Mouse (Mus musculus) CH12.LX (cell line): ENCODE data around the gene Surf6. TPM values are rescaled to one million over a fixed set of nuclear protein-coding genes. Genes with fewer than 3 reads are reported as not detected.

Experiments used
- DNase-seq: peaks from one replicate; pipeline ENCODE4 v3.0.0-alpha.2; 2013; ENCODE audit errors: extremely low read depth
- H3K27ac ChIP-seq: 2 replicates; pipeline ENCODE4 v1.5.1; 2012; ENCODE audit warnings: low read depth, mild to moderate bottlenecking, control low read depth, moderate library complexity; ENCODE audit not compliant: insufficient read depth
- H3K27me3 ChIP-seq: replicated peaks from 2 replicates; pipeline ENCODE3; 2012; ENCODE audit warnings: inconsistent platforms
- H3K36me3 ChIP-seq, 2 experiments: replicated peaks in 1 of 2; 2 replicates each; pipeline versions ENCODE3 to v1.6.1; 2012; ENCODE audit warnings: inconsistent platforms in 1 of 2, low read length in 1 of 2, mild to moderate bottlenecking in 1 of 2, mixed read lengths in 1 of 2, moderate library complexity in 1 of 2; ENCODE audit not compliant: control insufficient read depth in 1 of 2, insufficient read depth in 1 of 2
- H3K4me1 ChIP-seq, 2 experiments: 2 replicates each; pipeline ENCODE4 v1.6.1; 2012; ENCODE audit warnings: inconsistent platforms in 1 of 2, moderate library complexity in 1 of 2; ENCODE audit not compliant: insufficient read depth in 2 of 2, control insufficient read depth in 1 of 2
- H3K4me2 ChIP-seq: 2 replicates; pipeline ENCODE4 v1.6.1; 2012; ENCODE audit warnings: low read depth, mild to moderate bottlenecking, control low read depth; ENCODE audit not compliant: poor library complexity, insufficient read depth, severe bottlenecking
- H3K4me3 ChIP-seq, 3 experiments: fragments of 150-350 bp in 1 of 3; sonication (generic) in 1 of 3; replicated peaks in 1 of 3; 2 replicates each; pipeline versions ENCODE3 to v1.5.1; 2011 to 2012; ENCODE audit warnings: low read depth in 2 of 3, low read length in 2 of 3, mild to moderate bottlenecking in 2 of 3, moderate library complexity in 2 of 3, control low read depth in 1 of 3, improper control_type of control experiment in 1 of 3, inconsistent platforms in 1 of 3, mixed read lengths in 1 of 3; ENCODE audit not compliant: poor library complexity in 1 of 3
- H3K79me2 ChIP-seq: replicated peaks from 2 replicates; pipeline ENCODE4 v1.6.1; 2012; ENCODE audit warnings: mild to moderate bottlenecking, moderate library complexity; ENCODE audit not compliant: control insufficient read depth, poor library complexity, insufficient read depth, severe bottlenecking; ENCODE audit errors: extremely low read depth
- H3K9ac ChIP-seq: 2 replicates; pipeline ENCODE4 v1.6.1; 2012; ENCODE audit warnings: low read depth, mild to moderate bottlenecking, control low read depth, moderate library complexity; ENCODE audit not compliant: insufficient read depth
- H3K9me3 ChIP-seq: replicated peaks from 2 replicates; pipeline ENCODE3; 2012; ENCODE audit warnings: low read length, inconsistent platforms, mixed read lengths
- ELF1 ChIP-seq: IDR thresholded peaks from 2 replicates; pipeline ENCODE4 v1.6.1; 2014; ENCODE audit warnings: low read depth, mild to moderate bottlenecking, inconsistent platforms, low read length, improper control_type of control experiment
- EP300 ChIP-seq: IDR thresholded peaks from 2 replicates; pipeline ENCODE4 v1.6.1; 2011; ENCODE audit warnings: low read length, improper control_type of control experiment
- ETS1 ChIP-seq: conservative IDR thresholded peaks from 2 replicates; pipeline ENCODE4 v1.6.1; 2012; ENCODE audit warnings: low read depth, mild to moderate bottlenecking, inconsistent platforms, low read length, improper control_type of control experiment, moderate library complexity
- IRF4 ChIP-seq: IDR thresholded peaks from 2 replicates; pipeline ENCODE4 v1.6.1; 2014; ENCODE audit warnings: low read depth, mild to moderate bottlenecking, inconsistent platforms, low read length, improper control_type of control experiment
- JUND ChIP-seq: conservative IDR thresholded peaks from 2 replicates; pipeline ENCODE4 v1.6.1; 2011; ENCODE audit warnings: low read depth, low read length, improper control_type of control experiment
- MAFK ChIP-seq: IDR thresholded peaks from 2 replicates; pipeline ENCODE4 v1.6.1; 2011; ENCODE audit warnings: low read length, improper control_type of control experiment; ENCODE audit not compliant: insufficient replicate concordance
- MEF2A ChIP-seq: IDR thresholded peaks from 2 replicates; pipeline ENCODE4 v1.6.1; 2014; ENCODE audit warnings: low read depth, mild to moderate bottlenecking, inconsistent platforms, low read length, improper control_type of control experiment, borderline replicate concordance
- MXI1 ChIP-seq: IDR thresholded peaks from 2 replicates; pipeline ENCODE4 v1.6.1; 2011; ENCODE audit warnings: mild to moderate bottlenecking, low read depth, low read length, improper control_type of control experiment
- MYC ChIP-seq: IDR thresholded peaks from 2 replicates; pipeline ENCODE4 v1.6.1; 2011; ENCODE audit warnings: low read depth, mild to moderate bottlenecking, improper control_type of control experiment, low read length
- NRF1 ChIP-seq: IDR thresholded peaks from 2 replicates; pipeline ENCODE4 v1.6.1; 2014; ENCODE audit warnings: low read depth, mild to moderate bottlenecking, inconsistent platforms, low read length, improper control_type of control experiment, moderate library complexity
- PAX5 ChIP-seq: IDR thresholded peaks from 2 replicates; pipeline ENCODE4 v1.6.1; 2012; ENCODE audit warnings: low read length, inconsistent platforms, mixed read lengths
- POLR2AphosphoS2 ChIP-seq: IDR thresholded peaks from 2 replicates; pipeline ENCODE4 v1.6.1; 2011; ENCODE audit warnings: low read depth, low read length, improper control_type of control experiment
- RCOR1 ChIP-seq: conservative IDR thresholded peaks from 2 replicates; pipeline ENCODE4 v1.6.1; 2012; ENCODE audit warnings: low read depth, mild to moderate bottlenecking, inconsistent platforms, low read length, improper control_type of control experiment
- TCF12 ChIP-seq: IDR thresholded peaks from 2 replicates; pipeline ENCODE4 v1.6.1; 2014; ENCODE audit warnings: low read depth, mild to moderate bottlenecking, inconsistent platforms, low read length, improper control_type of control experiment
- USF1 ChIP-seq: IDR thresholded peaks from 2 replicates; pipeline ENCODE4 v1.6.1; 2014; ENCODE audit warnings: low read depth, mild to moderate bottlenecking, inconsistent platforms, low read length, improper control_type of control experiment
- USF2 ChIP-seq: conservative IDR thresholded peaks from 2 replicates; pipeline ENCODE4 v1.6.1; 2011; ENCODE audit warnings: low read depth, low read length, improper control_type of control experiment
- ZKSCAN1 ChIP-seq: IDR thresholded peaks from 2 replicates; pipeline ENCODE4 v1.6.1; 2012; ENCODE audit warnings: low read depth, inconsistent platforms, low read length, improper control_type of control experiment, borderline replicate concordance
- ZMIZ1 ChIP-seq: IDR thresholded peaks from 2 replicates; pipeline ENCODE4 v1.6.1; 2012; ENCODE audit warnings: low read depth, mild to moderate bottlenecking, inconsistent platforms, low read length, improper control_type of control experiment
- ZNF384 ChIP-seq: IDR thresholded peaks from 2 replicates; pipeline ENCODE4 v1.6.1; 2012; ENCODE audit warnings: low read depth, low read length, improper control_type of control experiment, inconsistent platforms
- dilution Hi-C: fragments of 300-500 bp; cut with MboI; formaldehyde crosslinking; loops from 2 replicates; pipeline ENCODE4 v1.14.3; 2020; ENCODE audit warnings: low sequenced_read_pairs; ENCODE audit not compliant: extremely low pct_unique_long_range_greater_than_20kb, extremely low pct_ligation_motif_present
- in situ Hi-C: fragments of 300-500 bp; cut with MboI; formaldehyde crosslinking; loops from 3 replicates; pipeline ENCODE4 v1.14.3; 2019; ENCODE audit warnings: low sequenced_read_pairs, low pct_ligation_motif_present, low pct_unique_long_range_greater_than_20kb, mixed read lengths
- polyA plus RNA-seq: library from polyadenylated mRNA; unstranded; fragments of >175 nt; gene quantifications from 2 replicates; pipeline ENCODE4 v1.2.1, GENCODE M21; 2012; ENCODE audit warnings: low read depth; ENCODE audit not compliant: insufficient read length
- total RNA-seq, 2 experiments: library from RNA; depleted of rRNA; stranded (reverse); fragments of 300-350 nt in 1 of 2; fragments of >200 nt in 1 of 2; gene quantifications; 2 replicates each; pipeline ENCODE4 v1.2.3; 2012 to 2014

Surf6 gene
- total and polyA plus RNA-seq, 3 experiments = 29.0 to 47.5 (median 34.8) TPM

- H3K27ac ChIP-seq = no peak overlapping the region
- H3K27me3 ChIP-seq = peaks cover 46% of the 10 kb centered on the region
- TF ChIP-seq MYC (no peak), USF2 (no peak)
- TF ChIP-seq, all 38 proteins: peak for 0
- dilution Hi-C loops (no loop called here), in situ Hi-C loops (no loop called here)
- Histone ChIP-seq H3K79me2 (no peaks in the 10 kb centered on the region), H3K9ac (no peak overlapping the region), H3K4me1 (no peaks in the 10 kb centered on the region), H3K9me3 (peaks cover 3% of the 10 kb centered on the region), H3K4me3 (no peak overlapping the region), H3K4me2 (no peak overlapping the region), H3K36me3 (no peaks in the 10 kb centered on the region)
- no peak for DNase-seq
Measured at GRCm38 (mm10) chr2:26870666-26871065, 32.0 kb downstream of the Surf6 start.

- H3K4me2 ChIP-seq = no peak within 1 kb of the TSS
- H3K4me3 ChIP-seq = no peak within 1 kb of the TSS
- peaks cover 3% of the 10 kb centered on the region for H3K9me3 ChIP-seq
- H3K79me2 ChIP-seq = no peaks in the 10 kb centered on the region
- peaks cover 61% of the 10 kb centered on the region for H3K27me3 ChIP-seq
- DNase-seq = no peak
- no peak within 1 kb of the TSS for H3K9ac ChIP-seq
- TF ChIP-seq MYC = no peak
- H3K36me3 ChIP-seq = no peaks in the 10 kb centered on the region
- dilution Hi-C loops (no loop called here), in situ Hi-C loops (no loop called here)
- H3K4me1 ChIP-seq = no peaks in the 10 kb centered on the region
- no peak within 1 kb of the TSS for H3K27ac ChIP-seq
Measured at GRCm38 (mm10) chr2:26864879-26865278, 37.8 kb downstream of the Surf6 start, which contains the start of gene Abo. Gene Abo, minus strand, starts transcription at chr2:26864979.

DNA sequence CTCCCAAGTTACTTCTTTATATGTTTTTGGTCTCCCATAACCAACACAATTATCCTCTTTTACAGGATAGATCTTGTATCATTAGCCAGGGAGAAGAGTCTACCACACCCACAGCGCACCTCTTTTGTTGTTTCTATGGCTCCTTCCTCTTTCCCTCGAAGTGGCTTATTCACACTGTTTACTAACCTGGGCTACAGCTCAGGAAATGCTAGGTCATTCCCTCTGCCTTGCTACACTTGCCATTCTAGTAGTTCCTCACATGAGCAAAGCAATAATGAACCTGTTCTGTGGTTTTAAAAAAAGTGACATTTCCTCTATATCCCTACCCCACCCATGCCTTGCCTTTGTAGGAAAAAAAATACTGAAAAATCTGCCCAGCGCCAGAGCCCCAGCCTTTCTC is 39.8 kb downstream of the Surf6 start:
- Histone ChIP-seq H3K27me3 (peaks cover 46% of the 10 kb centered on the region), H3K4me1 (no peaks in the 10 kb centered on the region), H3K9ac (no peak overlapping the region), H3K4me3 (no peak overlapping the region), H3K27ac (no peak overlapping the region), H3K36me3 (no peaks in the 10 kb centered on the region), H3K9me3 (peaks cover 3% of the 10 kb centered on the region), H3K4me2 (no peak overlapping the region), H3K79me2 (no peaks in the 10 kb centered on the region)
- DNase-seq = no peak
- no peak for TF ChIP-seq USF1
- TF ChIP-seq ZNF384 = no peak
- no peak for TF ChIP-seq MYC
- no peak for TF ChIP-seq ELF1
- TF ChIP-seq RCOR1 = no peak
- no peak for TF ChIP-seq USF2
- no peak for TF ChIP-seq ZKSCAN1
- no peak for TF ChIP-seq POLR2AphosphoS2
- no peak for TF ChIP-seq MEF2A
- no peak for TF ChIP-seq IRF4
- no peak for TF ChIP-seq NRF1
- TF ChIP-seq JUND = no peak
- TF ChIP-seq MXI1 = no peak
- no peak for TF ChIP-seq TCF12
- no peak for TF ChIP-seq PAX5
- TF ChIP-seq MAFK = no peak
- TF ChIP-seq ZMIZ1 = no peak
- no peak for TF ChIP-seq EP300
- TF ChIP-seq ETS1 = no peak
- dilution Hi-C loops = no loop called here
- in situ Hi-C loops = no loop called here
